Mouse (Mus musculus) testis, adult 2 months (tissue): ENCODE results near the gene Naa80. TPM values are rescaled to one million over a fixed set of nuclear protein-coding genes. Genes with fewer than 3 reads are reported as not detected.

Experiments used
- H3K27ac ChIP-seq: fragments of 200-500 bp; 2 replicates; pipeline ENCODE4 v1.5.1; 2012; ENCODE audit warnings: low read depth, low read length; ENCODE audit not compliant: control insufficient read depth, insufficient read depth
- H3K27me3 ChIP-seq: fragments of 200-500 bp; 2 replicates; pipeline ENCODE4 v1.6.1; 2012; ENCODE audit warnings: mild to moderate bottlenecking, low read length, moderate library complexity; ENCODE audit not compliant: control insufficient read depth, insufficient read depth
- H3K36me3 ChIP-seq: fragments of 200-500 bp; 2 replicates; pipeline ENCODE4 v1.6.1; 2012; ENCODE audit warnings: mild to moderate bottlenecking, low read length; ENCODE audit not compliant: control insufficient read depth, insufficient read depth
- H3K4me1 ChIP-seq: fragments of 200-500 bp; 2 replicates; pipeline ENCODE4 v1.6.1; 2012; ENCODE audit warnings: low read length; ENCODE audit not compliant: control insufficient read depth, insufficient read depth
- H3K4me3 ChIP-seq: fragments of 200-500 bp; 2 replicates; pipeline ENCODE4 v1.5.1; 2012; ENCODE audit warnings: low read depth, mild to moderate bottlenecking, low read length, moderate library complexity, mixed read lengths; ENCODE audit not compliant: control insufficient read depth
- CTCF ChIP-seq: fragments of 200-500 bp; IDR thresholded peaks from 2 replicates; pipeline ENCODE4 v1.5.1; 2012; ENCODE audit warnings: low read depth, mild to moderate bottlenecking, inconsistent platforms, low read length, moderate library complexity; ENCODE audit not compliant: control insufficient read depth, insufficient read depth, insufficient replicate concordance
- POLR2A ChIP-seq: fragments of 200-500 bp; IDR thresholded peaks from 2 replicates; pipeline ENCODE4 v1.6.1; 2012; ENCODE audit warnings: low read depth, mild to moderate bottlenecking, inconsistent platforms, low read length, moderate library complexity; ENCODE audit not compliant: control insufficient read depth
- polyA plus RNA-seq: library from polyadenylated mRNA; depleted of rRNA; stranded (reverse); fragments of >200 nt; gene quantifications from 2 replicates; pipeline ENCODE4 v1.2.3, GENCODE M21; 2012

Gene Naa80
- polyA plus RNA-seq, 1 experiment: 136 TPM

DNA sequence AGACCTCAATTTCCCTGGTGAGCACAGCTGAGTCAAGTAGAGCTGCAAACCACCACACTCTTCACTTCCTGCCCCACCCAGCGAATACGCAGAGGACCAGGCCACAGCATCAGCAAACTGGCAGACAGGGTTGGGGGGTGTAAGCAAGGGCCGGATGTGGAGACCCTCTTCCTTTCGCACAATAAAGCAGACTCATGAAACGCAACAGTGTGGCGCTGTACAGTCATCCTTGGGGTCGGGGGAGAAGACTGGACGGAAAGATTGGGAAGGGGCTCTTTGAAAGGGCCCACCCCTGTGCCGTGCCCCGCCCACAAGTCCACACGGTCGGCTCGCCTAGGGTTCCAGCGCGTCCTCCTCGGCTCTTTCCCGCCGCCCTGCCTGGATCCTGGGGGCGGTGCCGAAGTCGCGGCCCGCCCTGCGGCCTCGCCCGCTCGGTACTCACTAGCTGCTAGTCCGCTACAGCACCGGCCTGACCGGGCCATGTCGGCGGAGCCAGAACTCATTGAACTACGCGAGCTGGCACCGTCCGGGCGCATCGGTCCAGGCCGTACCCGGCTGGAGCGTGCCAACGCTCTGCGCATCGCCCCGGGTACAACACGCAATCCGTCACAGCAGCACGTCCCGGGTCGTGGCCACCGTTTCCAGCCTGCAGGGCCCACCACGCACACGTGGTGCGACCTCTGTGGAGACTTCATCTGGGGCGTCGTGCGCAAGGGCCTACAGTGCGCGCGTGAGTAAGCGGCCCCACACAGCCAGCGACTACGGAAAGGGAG lies 27.4 kb upstream of the Naa80 start, which contains the start of gene Rassf1:
Gene Rassf1, plus strand, starts transcription at position 439 of the 773 bp plus-strand sequence.
- Histone ChIP-seq H3K4me1 (peaks cover 18% of the 10 kb centered on the region), H3K27ac (peak within 1 kb of the TSS; percentile 73), H3K36me3 (peaks cover 2% of the 10 kb centered on the region), H3K27me3 (no peaks in the 10 kb centered on the region), H3K4me3 (peak within 1 kb of the TSS; percentile 88)
- TF ChIP-seq POLR2A: peak; percentile 25; the same call in 1 of the 2 replicates
- no peak for TF ChIP-seq CTCF

DNA sequence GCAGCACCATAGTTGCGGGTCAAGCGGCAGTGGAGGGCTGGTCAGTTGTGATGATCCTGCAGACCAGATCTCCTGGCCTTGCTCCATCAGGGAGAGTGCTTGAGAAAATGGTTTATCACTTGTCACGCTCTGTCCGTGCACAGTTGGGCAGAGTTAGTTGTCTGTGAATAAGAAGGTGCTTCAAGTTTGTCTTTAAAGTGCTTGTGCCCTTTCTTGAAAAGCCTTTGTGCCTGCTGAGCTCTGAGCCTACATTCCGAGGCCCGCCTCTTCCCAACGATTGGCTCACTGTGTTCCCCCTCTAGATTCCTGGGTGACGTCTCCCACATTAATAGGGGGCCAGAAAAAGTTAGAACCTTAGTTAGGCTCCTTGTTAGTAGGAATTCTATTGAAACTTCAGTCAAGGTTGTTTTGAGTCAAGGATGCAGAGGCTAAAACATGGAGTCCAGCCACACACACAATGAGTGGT lies 26.8 kb upstream of the Naa80 start:
- peaks cover 13% of the 10 kb centered on the region for H3K4me1 ChIP-seq
- H3K27me3 ChIP-seq: no peaks in the 10 kb centered on the region
- H3K4me3 ChIP-seq: peak overlapping the region; percentile 88
- TF ChIP-seq CTCF (no peak), POLR2A (no peak; the same call in 1 of the 2 replicates)
- H3K36me3 ChIP-seq: peaks cover 2% of the 10 kb centered on the region
- peak overlapping the region; percentile 73 for H3K27ac ChIP-seq

DNA sequence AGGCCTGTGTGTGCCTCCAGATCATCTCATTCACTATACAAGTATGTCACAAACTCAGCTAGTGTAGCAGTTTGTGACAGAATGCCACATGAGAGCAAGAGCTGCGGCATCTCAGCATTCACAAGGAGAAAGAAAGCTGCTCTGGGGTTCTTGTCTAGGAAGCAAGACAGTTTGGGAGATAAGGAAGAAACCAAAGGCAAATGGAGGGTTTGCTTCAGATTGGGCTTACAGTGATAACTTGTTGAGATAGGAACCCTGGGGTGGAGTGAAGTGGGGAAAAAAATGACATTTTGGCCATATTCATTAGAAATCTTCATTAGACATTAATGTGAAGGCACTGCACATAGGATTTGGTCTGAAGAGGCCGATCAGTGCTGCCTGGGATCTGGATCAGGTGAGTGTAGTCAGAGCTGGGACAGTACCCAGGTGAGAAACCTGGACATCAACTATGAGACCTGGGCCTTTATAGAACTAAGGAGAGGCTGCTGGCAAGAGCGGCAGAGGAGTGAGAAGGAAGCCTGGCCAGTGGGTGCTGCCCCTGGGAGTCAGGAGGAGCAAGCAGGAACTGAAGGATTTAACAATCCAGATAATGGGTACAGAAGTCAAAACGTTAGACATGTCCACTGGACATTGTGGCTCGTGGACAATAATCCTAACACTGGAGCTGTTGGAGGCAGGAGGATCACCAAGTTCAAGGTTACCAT lies 25.8 kb upstream of the Naa80 start:
- peaks cover 10% of the 10 kb centered on the region for H3K4me1 ChIP-seq
- peak overlapping the region; percentile 88 for H3K4me3 ChIP-seq
- H3K36me3 ChIP-seq: peaks cover 2% of the 10 kb centered on the region
- H3K27me3 ChIP-seq: no peaks in the 10 kb centered on the region
- H3K27ac ChIP-seq: peak overlapping the region; percentile 76
- TF ChIP-seq CTCF (no peak), POLR2A (no peak)

DNA sequence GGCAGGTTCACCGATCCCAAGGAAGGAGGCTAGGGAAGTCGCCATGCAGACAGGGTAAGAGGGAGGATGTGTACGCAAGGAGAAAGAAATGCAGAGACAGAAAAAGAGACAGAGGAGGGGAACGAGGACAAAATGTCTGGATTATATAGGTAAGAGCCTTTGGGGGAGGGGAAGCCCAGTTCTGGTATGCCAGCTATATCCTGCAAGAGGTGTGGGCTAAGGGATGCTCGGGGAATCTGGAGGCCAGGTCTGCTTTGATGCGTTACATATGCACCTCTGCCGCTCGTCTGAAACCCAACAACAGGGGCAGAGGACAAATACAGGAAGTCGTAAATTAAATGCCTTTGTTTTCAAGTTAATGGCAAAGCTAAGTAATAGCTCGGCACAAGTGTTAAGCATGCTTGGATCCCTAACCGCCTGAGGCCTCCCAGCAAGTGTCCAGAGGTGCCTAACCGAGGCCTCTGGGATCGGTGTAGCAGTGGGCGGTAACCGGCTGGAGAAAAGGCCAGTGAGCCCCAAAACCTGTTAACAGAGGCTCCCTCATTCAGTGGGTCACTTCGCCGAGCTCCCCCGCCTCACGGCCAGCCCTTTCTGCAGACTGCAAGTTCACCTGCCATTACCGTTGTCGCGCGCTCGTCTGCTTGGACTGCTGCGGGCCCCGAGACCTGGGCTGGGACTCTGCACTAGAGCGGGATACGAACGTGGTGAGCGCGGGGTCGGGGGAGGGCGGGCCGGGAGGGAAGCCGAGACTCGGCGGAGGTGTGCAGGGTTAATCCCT lies 25.0 kb upstream of the Naa80 start:
- Histone ChIP-seq H3K4me3 (peak overlapping the region; percentile 88), H3K36me3 (no peaks in the 10 kb centered on the region; the same call in 1 of the 2 replicates), H3K27me3 (no peaks in the 10 kb centered on the region), H3K27ac (peak overlapping the region; percentile 76), H3K4me1 (peaks cover 10% of the 10 kb centered on the region)
- no peak for TF ChIP-seq POLR2A
- TF ChIP-seq CTCF: no peak

DNA sequence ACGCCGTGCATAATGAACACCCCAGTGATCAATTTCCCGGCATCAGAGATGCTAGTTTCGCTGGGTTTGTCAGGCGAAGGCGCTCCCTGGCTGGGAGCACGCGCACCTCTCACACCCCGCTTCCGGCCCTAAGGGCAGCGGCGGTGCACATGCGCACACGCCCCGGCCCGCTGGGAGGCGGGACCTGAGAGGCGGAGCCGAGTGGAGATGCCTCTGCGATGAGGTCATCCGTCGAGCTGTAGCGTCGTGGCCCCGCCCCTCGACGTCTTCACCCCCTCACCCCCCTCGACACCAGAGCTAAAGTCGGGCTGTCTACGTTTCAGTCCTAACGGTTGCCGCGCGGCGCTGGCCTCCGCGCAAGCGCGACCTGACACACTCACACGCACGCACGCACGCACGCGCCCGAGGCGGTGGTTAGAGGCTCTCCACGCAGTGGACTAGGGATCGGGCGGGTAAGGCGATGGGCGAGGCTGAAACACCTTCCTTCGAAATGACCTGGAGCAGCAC lies 24.3 kb upstream of the Naa80 start:
- Histone ChIP-seq H3K4me1 (peaks cover 10% of the 10 kb centered on the region), H3K4me3 (peak overlapping the region; percentile 88), H3K36me3 (no peaks in the 10 kb centered on the region; the same call in 1 of the 2 replicates), H3K27ac (peak overlapping the region; percentile 93), H3K27me3 (no peaks in the 10 kb centered on the region)
- TF ChIP-seq CTCF (no peak), POLR2A (peak; percentile 99)

DNA sequence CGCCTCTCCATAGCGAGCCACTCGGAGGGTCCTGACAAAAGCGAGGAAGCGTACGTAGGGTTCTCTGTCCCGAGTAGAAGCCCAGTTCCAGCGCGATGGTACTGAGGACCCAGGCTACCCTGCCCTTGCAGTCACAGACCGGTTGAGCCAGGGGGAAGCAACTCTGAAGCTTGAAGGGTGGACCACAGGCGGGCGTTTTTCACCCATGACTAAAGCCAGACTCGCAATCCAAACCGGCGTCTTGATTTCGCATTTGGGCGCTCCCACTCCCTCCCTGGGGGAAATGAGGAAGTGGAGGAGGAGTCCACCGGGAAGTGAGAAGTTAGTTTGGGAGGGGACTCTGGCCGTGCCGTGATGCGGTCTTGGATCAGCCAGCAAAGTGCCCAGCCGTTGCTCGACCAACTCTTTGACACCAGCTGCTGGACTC lies 23.6 kb upstream of the Naa80 start:
- Histone ChIP-seq H3K27me3 (no peaks in the 10 kb centered on the region), H3K27ac (peak overlapping the region; percentile 93), H3K36me3 (no peaks in the 10 kb centered on the region; the same call in 1 of the 2 replicates), H3K4me1 (peaks cover 10% of the 10 kb centered on the region), H3K4me3 (peak overlapping the region; percentile 88)
- TF ChIP-seq CTCF: no peak
- TF ChIP-seq POLR2A: peak; percentile 38; the same call in 1 of the 2 replicates
